Mouse (Mus musculus): ENCODE data around the gene Pld2. TPM values are rescaled to one million over a fixed set of nuclear protein-coding genes. Genes with fewer than 3 reads are reported as not detected.
A peak's percentile ranks its signal among the peaks of the same experiment; 100 is the strongest.

Pld2 gene
- polyA plus RNA-seq, 1 experiment from 2014 or later = 12.6 TPM

DNA sequence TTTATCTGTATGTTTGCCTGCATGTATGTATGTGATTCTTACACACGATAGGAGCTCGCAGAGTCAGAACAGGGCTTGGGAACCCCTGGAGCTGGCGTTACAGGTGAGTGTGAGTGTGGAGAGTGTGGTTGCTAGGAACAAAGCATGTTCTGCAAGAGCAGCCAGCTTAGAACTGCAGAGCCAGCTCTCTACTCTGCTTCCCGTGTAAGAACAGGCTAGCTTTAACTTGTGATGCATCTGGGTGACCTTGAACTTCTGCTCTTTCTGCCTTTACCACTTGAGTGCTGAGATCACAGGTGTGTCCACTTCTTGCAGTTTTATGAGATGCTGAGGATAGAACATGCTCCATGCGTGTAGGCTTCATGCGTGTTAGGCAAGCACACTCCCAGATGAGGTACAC, 39.1 kb downstream of the Pld2 start:
- WGBS = 87% methylated on average over 6 of the region's 6 CpGs
- Histone ChIP-seq H3K4me1 (replicated peaks) (peaks cover 55% of the 10 kb centered on the region), H3K4me2 (no peak overlapping the region), H3K27ac (ENCODE audit: poor library complexity, severe bottlenecking) (no peak overlapping the region), H3K4me3 (no peak overlapping the region), H3K27me3 (replicated peaks) (no peaks in the 10 kb centered on the region), H3K9ac (no peak overlapping the region), H3K9me3 (replicated peaks) (no peaks in the 10 kb centered on the region), H3K36me3 (peaks cover 6% of the 10 kb centered on the region; the same call in 1 of the 2 replicates)
- no peak for ATAC-seq (ENCODE audit: insufficient number of reproducible peaks, low FRiP score)

- 75% methylated on average over 9 of the region's 9 CpGs for WGBS
- Histone ChIP-seq H3K27me3 (replicated peaks) (no peaks in the 10 kb centered on the region), H3K27ac (ENCODE audit: poor library complexity, severe bottlenecking) (peak overlapping the region; percentile 12; the same call in 1 of the 2 replicates), H3K4me3 (no peak overlapping the region), H3K9me3 (replicated peaks) (no peaks in the 10 kb centered on the region), H3K4me1 (replicated peaks) (peaks cover 58% of the 10 kb centered on the region), H3K9ac (no peak overlapping the region), H3K4me2 (no peak overlapping the region), H3K36me3 (peaks cover 6% of the 10 kb centered on the region; the same call in 1 of the 2 replicates)
- no peak for ATAC-seq (ENCODE audit: insufficient number of reproducible peaks, low FRiP score)
These were observed 40.0 kb downstream of the Pld2 start for GRCm38 (mm10) chr11:70579710-70580357.

- WGBS = 67% methylated on average over 5 of the region's 5 CpGs
- H3K9ac ChIP-seq = no peak overlapping the region
- no peaks in the 10 kb centered on the region for H3K9me3 ChIP-seq (replicated peaks)
- peaks cover 6% of the 10 kb centered on the region; the same call in 1 of the 2 replicates for H3K36me3 ChIP-seq
- H3K4me3 ChIP-seq = no peak overlapping the region
- no peak overlapping the region for H3K4me2 ChIP-seq
- H3K27me3 ChIP-seq (replicated peaks) = no peaks in the 10 kb centered on the region
- peak overlapping the region; percentile 12; the same call in 1 of the 2 replicates for H3K27ac ChIP-seq (ENCODE audit: poor library complexity, severe bottlenecking)
- H3K4me1 ChIP-seq (replicated peaks) = peaks cover 63% of the 10 kb centered on the region
- ATAC-seq (ENCODE audit: insufficient number of reproducible peaks, low FRiP score) = no peak
These were observed 40.5 kb downstream of the Pld2 start for GRCm38 (mm10) chr11:70580358-70580720.

- H3K4me2 ChIP-seq = no peak overlapping the region
- peaks cover 66% of the 10 kb centered on the region for H3K4me1 ChIP-seq (replicated peaks)
- WGBS = 61% methylated on average over 3 of the region's 3 CpGs
- ATAC-seq (ENCODE audit: insufficient number of reproducible peaks, low FRiP score) = no peak
- H3K9ac ChIP-seq = no peak overlapping the region
- peaks cover 6% of the 10 kb centered on the region; the same call in 1 of the 2 replicates for H3K36me3 ChIP-seq
- H3K27ac ChIP-seq (ENCODE audit: poor library complexity, severe bottlenecking) = no peak overlapping the region
- H3K27me3 ChIP-seq (replicated peaks) = no peaks in the 10 kb centered on the region
- H3K4me3 ChIP-seq = no peak overlapping the region
- H3K9me3 ChIP-seq (replicated peaks) = no peaks in the 10 kb centered on the region
These were observed 41.1 kb downstream of the Pld2 start for GRCm38 (mm10) chr11:70580921-70581320.

DNA sequence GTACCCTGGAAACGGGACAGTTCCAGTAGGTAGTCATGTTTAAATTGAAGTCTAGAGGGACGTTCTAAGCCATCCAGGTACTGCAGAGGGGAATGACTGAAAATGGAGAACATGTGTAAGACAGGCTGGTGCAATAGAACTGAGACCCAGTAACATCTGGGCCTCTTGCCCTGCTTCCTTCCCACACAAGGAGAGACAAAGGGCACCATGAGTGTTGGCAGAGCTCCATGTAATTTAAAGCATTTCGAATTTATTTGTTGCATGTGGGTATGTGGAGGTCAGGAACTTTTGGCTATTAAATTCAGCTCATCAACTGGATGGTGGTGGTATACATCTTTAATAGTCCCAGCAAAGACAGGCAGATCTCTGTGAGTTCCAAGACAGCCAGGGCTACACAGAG, 42.3 kb downstream of the Pld2 start:
- ATAC-seq (ENCODE audit: insufficient number of reproducible peaks, low FRiP score) = no peak
- Histone ChIP-seq H3K27ac (ENCODE audit: poor library complexity, severe bottlenecking) (no peak overlapping the region), H3K36me3 (peaks cover 6% of the 10 kb centered on the region; the same call in 1 of the 2 replicates), H3K4me1 (replicated peaks) (peaks cover 58% of the 10 kb centered on the region), H3K4me2 (no peak overlapping the region), H3K27me3 (replicated peaks) (no peaks in the 10 kb centered on the region), H3K4me3 (no peak overlapping the region), H3K9ac (no peak overlapping the region), H3K9me3 (replicated peaks) (no peaks in the 10 kb centered on the region)
- WGBS = 77% methylated on average over 3 of the region's 3 CpGs

DNA sequence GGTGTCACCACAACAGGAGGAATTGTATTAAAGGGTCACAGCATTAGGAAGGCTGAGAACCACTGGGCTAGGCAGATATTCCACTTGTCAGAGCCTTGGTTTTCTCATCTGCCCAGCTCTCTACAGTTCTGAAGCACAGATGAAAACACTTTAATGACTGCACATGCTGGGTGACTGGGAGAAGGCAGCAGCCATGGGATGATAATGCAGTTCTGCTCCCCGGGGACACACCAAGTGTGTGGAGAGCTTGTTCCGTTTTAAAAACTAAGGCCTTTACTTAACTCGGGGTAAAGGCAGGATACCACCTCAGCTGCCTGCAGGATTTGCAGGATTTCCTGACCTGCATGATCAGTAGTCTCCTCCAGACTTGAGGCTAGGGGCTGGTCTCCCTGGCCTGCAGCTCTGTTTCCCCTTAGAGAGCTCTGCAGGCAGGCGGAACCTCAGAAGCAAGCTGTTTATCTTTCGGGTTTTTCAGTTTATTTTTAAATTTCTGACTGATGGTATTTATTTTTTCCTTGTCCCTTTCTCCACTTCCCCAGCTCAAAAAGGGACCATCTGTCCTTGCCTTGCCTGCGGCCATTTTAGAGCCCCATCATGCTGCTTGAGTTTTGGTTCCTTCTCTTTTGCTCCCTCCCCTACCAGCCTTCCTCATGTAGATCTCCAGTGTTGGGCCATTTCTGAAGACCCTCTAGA, 43.3 kb downstream of the Pld2 start:
- H3K9me3 ChIP-seq (replicated peaks) = no peaks in the 10 kb centered on the region
- 52% methylated on average over 6 of the region's 6 CpGs for WGBS
- H3K9ac ChIP-seq = no peak overlapping the region
- peaks cover 51% of the 10 kb centered on the region for H3K4me1 ChIP-seq (replicated peaks)
- H3K27ac ChIP-seq (ENCODE audit: poor library complexity, severe bottlenecking) = no peak overlapping the region
- H3K27me3 ChIP-seq (replicated peaks) = no peaks in the 10 kb centered on the region
- H3K4me2 ChIP-seq = no peak overlapping the region
- ATAC-seq (ENCODE audit: insufficient number of reproducible peaks, low FRiP score) = no peak
- no peak overlapping the region for H3K4me3 ChIP-seq
- H3K36me3 ChIP-seq = peaks cover 6% of the 10 kb centered on the region; the same call in 1 of the 2 replicates

- Histone ChIP-seq H3K4me3 (no peak overlapping the region), H3K27me3 (replicated peaks) (no peaks in the 10 kb centered on the region), H3K36me3 (peaks cover 6% of the 10 kb centered on the region; the same call in 1 of the 2 replicates), H3K4me2 (no peak overlapping the region), H3K9ac (no peak overlapping the region), H3K4me1 (replicated peaks) (peaks cover 45% of the 10 kb centered on the region), H3K27ac (ENCODE audit: poor library complexity, severe bottlenecking) (no peak overlapping the region), H3K9me3 (replicated peaks) (no peaks in the 10 kb centered on the region)
- no peak for ATAC-seq (ENCODE audit: insufficient number of reproducible peaks, low FRiP score)
- WGBS = 88% methylated on average over 7 of the region's 7 CpGs
These were observed 43.9 kb downstream of the Pld2 start for GRCm38 (mm10) chr11:70583775-70584174.

- Histone ChIP-seq H3K9ac (no peak overlapping the region), H3K4me1 (replicated peaks) (peaks cover 28% of the 10 kb centered on the region), H3K27ac (ENCODE audit: poor library complexity, severe bottlenecking) (0 out of 2 replicates have a peak overlapping the region, but pooled peaks have one; percentile 2), H3K36me3 (no peaks in the 10 kb centered on the region), H3K9me3 (replicated peaks) (no peaks in the 10 kb centered on the region), H3K4me2 (no peak overlapping the region), H3K4me3 (no peak overlapping the region), H3K27me3 (replicated peaks) (no peaks in the 10 kb centered on the region)
- ATAC-seq (ENCODE audit: insufficient number of reproducible peaks, low FRiP score) = no peak
- WGBS = 59% methylated on average over 7 of the region's 7 CpGs
These were observed 45.6 kb downstream of the Pld2 start for GRCm38 (mm10) chr11:70585457-70585856.

- Histone ChIP-seq H3K27me3 (replicated peaks) (no peaks in the 10 kb centered on the region), H3K4me2 (no peak overlapping the region), H3K27ac (ENCODE audit: poor library complexity, severe bottlenecking) (no peak overlapping the region), H3K4me1 (replicated peaks) (peaks cover 27% of the 10 kb centered on the region), H3K9me3 (replicated peaks) (no peaks in the 10 kb centered on the region), H3K9ac (no peak overlapping the region), H3K36me3 (no peaks in the 10 kb centered on the region), H3K4me3 (no peak overlapping the region)
- no peak for ATAC-seq (ENCODE audit: insufficient number of reproducible peaks, low FRiP score)
- 78% methylated on average over 3 of the region's 3 CpGs for WGBS
These were observed 46.4 kb downstream of the Pld2 start for GRCm38 (mm10) chr11:70586261-70586660.

DNA sequence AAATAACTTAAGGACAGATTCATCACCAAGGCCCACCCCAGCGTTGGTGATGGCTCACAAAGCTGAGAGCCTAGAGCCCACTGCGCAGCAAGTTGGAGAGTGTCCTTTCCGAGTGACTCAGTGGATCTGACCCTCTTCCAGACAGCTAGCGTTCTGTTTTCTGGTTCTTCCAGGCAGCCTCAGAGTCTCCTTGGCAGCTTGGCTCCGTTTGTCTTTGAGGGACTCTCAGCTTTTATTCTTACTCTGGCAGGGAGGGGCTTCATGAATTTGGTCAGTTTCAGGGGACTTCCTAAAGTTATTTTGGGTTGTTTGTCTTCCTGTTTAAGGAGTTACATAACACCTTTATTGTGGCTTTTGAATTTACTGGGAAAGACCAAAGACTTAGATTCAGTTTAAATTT, 47.1 kb downstream of the Pld2 start:
- 65% methylated on average over 5 of the region's 5 CpGs for WGBS
- ATAC-seq (ENCODE audit: insufficient number of reproducible peaks, low FRiP score) = no peak
- H3K4me3 ChIP-seq = no peak overlapping the region
- H3K9ac ChIP-seq = no peak overlapping the region
- no peaks in the 10 kb centered on the region for H3K9me3 ChIP-seq (replicated peaks)
- no peaks in the 10 kb centered on the region for H3K36me3 ChIP-seq
- H3K4me2 ChIP-seq = no peak overlapping the region
- peaks cover 27% of the 10 kb centered on the region for H3K4me1 ChIP-seq (replicated peaks)
- no peak overlapping the region for H3K27ac ChIP-seq (ENCODE audit: poor library complexity, severe bottlenecking)
- no peaks in the 10 kb centered on the region for H3K27me3 ChIP-seq (replicated peaks)

GRCm38 (mm10) chr11:70591733-70592132, 51.9 kb downstream of the Pld2 start:
- Histone ChIP-seq H3K9me3 (replicated peaks) (no peaks in the 10 kb centered on the region), H3K27ac (ENCODE audit: poor library complexity, severe bottlenecking) (no peak overlapping the region), H3K36me3 (no peaks in the 10 kb centered on the region), H3K4me1 (replicated peaks) (peaks cover 14% of the 10 kb centered on the region), H3K4me3 (no peak overlapping the region), H3K9ac (no peak overlapping the region), H3K27me3 (replicated peaks) (no peaks in the 10 kb centered on the region), H3K4me2 (no peak overlapping the region)
- ATAC-seq (ENCODE audit: insufficient number of reproducible peaks, low FRiP score) = no peak
- 91% methylated on average over 1 of the region's 1 CpGs for WGBS

Measured in heart, embryonic 12.5 days (tissue).